Mouse (Mus musculus): ENCODE results near the gene Stk25. TPM values are rescaled to one million over a fixed set of nuclear protein-coding genes. Genes with fewer than 3 reads are reported as not detected.
"Not testable (repeated sequence)": the region's sequence is repeated elsewhere in the genome, so short reads cannot be mapped to it uniquely, and the experiment has no call there.

The Stk25 gene
- 50.2 and 53.4 TPM in 2 replicates for total RNA-seq (2017)

GRCm38 (mm10) chr1:93658559-93658958, at the start of gene Stk25:
TSS of gene Stk25 (minus strand) at chr1:93658659.
- not testable (repeated sequence) for ATAC-seq (ENCODE audit: extremely low read depth, insufficient number of reproducible peaks, low FRiP score, poor library complexity, severe bottlenecking)

DNA sequence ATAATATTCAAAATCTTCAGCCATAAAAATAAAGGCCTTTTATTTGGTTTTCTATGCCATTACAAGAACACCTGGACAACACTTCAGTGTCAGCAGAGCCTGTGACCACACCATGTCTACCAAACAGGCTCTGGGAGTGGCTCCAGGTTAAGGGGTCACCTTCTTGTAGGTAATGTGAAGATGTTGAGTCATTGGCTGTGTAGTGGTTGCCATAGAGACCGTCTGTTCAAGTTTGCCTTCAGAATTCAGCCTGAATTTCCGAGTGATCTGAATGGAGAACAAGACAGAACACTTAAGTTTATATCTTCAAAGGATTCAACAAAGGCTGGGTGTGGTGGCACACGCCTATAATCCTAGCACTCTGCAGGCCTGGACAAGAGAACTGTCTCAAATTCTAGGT, 46.9 kb upstream of the Stk25 start:
- ATAC-seq (ENCODE audit: extremely low read depth, insufficient number of reproducible peaks, low FRiP score, poor library complexity, severe bottlenecking), result no peak

- ATAC-seq (ENCODE audit: extremely low read depth, insufficient number of reproducible peaks, low FRiP score, poor library complexity, severe bottlenecking), result no peak; the same call in 1 of the 2 replicates
These were observed 45.9 kb upstream of the Stk25 start for GRCm38 (mm10) chr1:93704341-93704740.

- ATAC-seq (ENCODE audit: extremely low read depth, insufficient number of reproducible peaks, low FRiP score, poor library complexity, severe bottlenecking), result no peak
These were observed 45.1 kb upstream of the Stk25 start for GRCm38 (mm10) chr1:93703472-93704048.

DNA sequence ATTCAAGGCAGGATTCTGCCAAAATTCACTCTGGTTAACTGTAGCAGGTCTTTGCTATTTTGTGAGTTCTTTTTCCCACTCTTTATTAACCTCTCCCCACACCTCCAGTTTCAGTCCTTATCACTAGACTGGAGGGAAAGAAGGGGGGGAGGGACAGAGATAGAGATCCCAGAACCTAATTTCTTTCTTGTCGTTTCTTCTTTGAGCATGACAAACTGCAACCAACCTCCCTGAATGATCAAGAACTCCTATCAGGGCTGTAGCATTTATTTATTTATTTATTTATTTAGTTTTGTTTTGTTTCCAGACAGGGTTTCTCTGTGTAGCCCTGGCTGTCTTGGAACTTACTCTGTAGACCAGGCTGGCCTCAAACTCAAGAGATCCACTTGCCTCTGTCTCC, 43.6 kb upstream of the Stk25 start:
- ATAC-seq (ENCODE audit: extremely low read depth, insufficient number of reproducible peaks, low FRiP score, poor library complexity, severe bottlenecking), result no peak

- ATAC-seq (ENCODE audit: extremely low read depth, insufficient number of reproducible peaks, low FRiP score, poor library complexity, severe bottlenecking), result no peak
These were observed 40.7 kb upstream of the Stk25 start for GRCm38 (mm10) chr1:93699159-93699558.

- ATAC-seq (ENCODE audit: extremely low read depth, insufficient number of reproducible peaks, low FRiP score, poor library complexity, severe bottlenecking), result no peak
These were observed 38.9 kb upstream of the Stk25 start for GRCm38 (mm10) chr1:93697317-93697716.

- ATAC-seq (ENCODE audit: extremely low read depth, insufficient number of reproducible peaks, low FRiP score, poor library complexity, severe bottlenecking), result no peak
These were observed 36.5 kb upstream of the Stk25 start for GRCm38 (mm10) chr1:93694966-93695365.

GRCm38 (mm10) chr1:93693943-93694342, 35.5 kb upstream of the Stk25 start:
- ATAC-seq (ENCODE audit: extremely low read depth, insufficient number of reproducible peaks, low FRiP score, poor library complexity, severe bottlenecking), result no peak

- ATAC-seq (ENCODE audit: extremely low read depth, insufficient number of reproducible peaks, low FRiP score, poor library complexity, severe bottlenecking), result no peak
These were observed 35.0 kb upstream of the Stk25 start for GRCm38 (mm10) chr1:93693502-93693901.

DNA sequence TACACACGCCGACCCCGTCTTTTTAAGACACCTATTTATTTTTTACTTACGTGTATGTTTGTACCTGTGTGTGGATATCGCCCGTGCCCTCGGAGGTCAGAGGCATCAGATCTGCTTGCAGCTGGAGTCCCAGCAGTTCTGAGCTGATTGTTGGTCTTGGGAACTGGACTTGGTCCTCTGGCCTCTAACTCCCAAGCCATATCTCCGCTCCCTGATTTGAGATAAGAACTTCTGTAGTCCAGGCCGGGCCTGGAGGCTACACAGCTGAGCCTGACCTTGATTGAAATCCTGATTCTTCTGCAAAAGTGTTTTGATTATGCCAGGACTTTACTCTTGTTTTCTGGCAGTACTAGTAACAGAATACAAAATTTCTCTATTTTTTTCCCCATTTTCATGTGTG, 34.3 kb upstream of the Stk25 start:
- ATAC-seq (ENCODE audit: extremely low read depth, insufficient number of reproducible peaks, low FRiP score, poor library complexity, severe bottlenecking), result no peak

GRCm38 (mm10) chr1:93691786-93692357, 33.4 kb upstream of the Stk25 start:
- ATAC-seq (ENCODE audit: extremely low read depth, insufficient number of reproducible peaks, low FRiP score, poor library complexity, severe bottlenecking), result no peak

GRCm38 (mm10) chr1:93691106-93691505, 32.6 kb upstream of the Stk25 start:
- no peak for ATAC-seq (ENCODE audit: extremely low read depth, insufficient number of reproducible peaks, low FRiP score, poor library complexity, severe bottlenecking)

DNA sequence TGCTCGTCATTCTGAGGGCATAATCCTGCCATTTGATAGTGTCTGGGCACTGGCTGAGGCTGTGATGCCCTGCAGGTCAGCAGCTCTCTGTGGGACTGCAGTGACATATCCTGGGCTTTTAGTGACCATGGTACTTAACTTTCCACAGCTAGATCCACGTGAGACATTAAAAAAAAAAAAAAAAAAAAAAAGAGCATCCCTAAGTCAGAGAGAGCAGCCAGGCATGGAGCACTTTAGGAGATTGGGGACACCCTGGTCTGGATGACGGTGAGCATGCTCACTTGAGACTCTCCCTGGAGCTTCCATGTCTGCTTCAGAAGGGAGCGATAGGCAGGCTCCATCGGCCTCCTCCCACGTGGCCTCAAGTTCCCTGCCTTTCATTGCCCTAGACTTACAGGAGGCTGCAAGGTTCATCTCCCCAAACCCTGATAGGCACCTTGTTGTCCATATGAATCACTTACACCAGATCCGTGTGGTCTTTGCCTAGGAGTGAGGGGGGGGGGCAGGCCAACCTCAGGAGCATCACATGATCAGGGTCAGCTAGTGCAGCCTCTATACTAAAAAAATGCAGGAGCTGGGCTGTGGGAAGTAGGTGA, 31.5 kb upstream of the Stk25 start:
- no peak for ATAC-seq (ENCODE audit: extremely low read depth, insufficient number of reproducible peaks, low FRiP score, poor library complexity, severe bottlenecking)

GRCm38 (mm10) chr1:93688154-93688553, 29.7 kb upstream of the Stk25 start:
- ATAC-seq (ENCODE audit: extremely low read depth, insufficient number of reproducible peaks, low FRiP score, poor library complexity, severe bottlenecking), result no peak

DNA sequence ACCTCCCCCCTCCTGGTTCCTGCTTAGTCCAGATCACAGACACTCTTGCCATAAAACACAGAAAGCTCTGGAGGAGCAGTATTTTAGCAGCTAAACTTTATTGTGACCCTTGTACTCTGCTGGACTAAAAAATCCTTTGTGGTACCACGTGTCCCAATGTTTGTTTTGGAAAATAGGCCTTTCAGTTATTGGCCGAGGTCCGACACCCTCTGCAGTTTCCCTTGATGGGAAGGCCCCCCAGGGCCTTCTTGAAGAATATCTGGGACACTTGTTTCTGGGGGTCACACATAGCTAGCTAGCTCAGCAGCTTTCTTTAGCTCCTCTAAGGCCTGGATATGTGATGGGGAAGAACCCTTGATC, 28.5 kb upstream of the Stk25 start:
- no peak for ATAC-seq (ENCODE audit: extremely low read depth, insufficient number of reproducible peaks, low FRiP score, poor library complexity, severe bottlenecking)

DNA sequence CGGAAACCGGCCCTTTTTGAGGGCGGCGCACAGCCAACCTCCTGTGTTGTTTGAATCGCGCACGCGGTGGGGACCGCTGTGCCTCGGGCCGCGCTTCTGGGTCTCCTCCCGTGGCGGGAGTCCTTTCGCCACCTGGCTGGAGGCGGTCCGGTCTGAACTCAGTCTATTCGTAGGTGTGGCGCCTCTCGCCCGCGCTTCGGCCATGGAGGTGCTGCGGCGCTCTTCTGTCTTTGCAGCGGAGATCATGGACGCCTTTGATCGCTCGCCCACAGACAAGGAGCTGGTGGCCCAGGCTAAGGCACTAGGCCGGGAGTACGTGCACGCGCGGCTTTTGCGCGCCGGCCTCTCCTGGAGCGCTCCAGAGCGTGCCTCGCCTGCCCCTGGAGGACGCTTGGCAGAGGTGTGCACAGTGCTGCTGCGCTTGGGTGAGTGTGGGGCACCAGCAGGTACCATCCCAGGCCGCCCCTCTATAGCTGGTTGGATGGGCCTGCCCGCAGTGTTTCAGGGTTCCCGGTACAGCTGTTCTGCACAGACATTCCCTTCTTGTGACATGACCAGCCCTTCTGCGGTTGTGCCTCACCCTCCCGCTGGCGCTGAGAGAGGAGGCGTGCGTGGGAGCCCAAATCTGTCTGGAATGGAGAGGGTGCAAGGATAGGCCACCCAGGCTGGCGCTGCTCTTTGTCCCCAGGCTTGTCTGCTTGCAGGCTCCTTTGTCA, 27.9 kb upstream of the Stk25 start:
- no peak for ATAC-seq (ENCODE audit: extremely low read depth, insufficient number of reproducible peaks, low FRiP score, poor library complexity, severe bottlenecking)

- ATAC-seq (ENCODE audit: extremely low read depth, insufficient number of reproducible peaks, low FRiP score, poor library complexity, severe bottlenecking), result no peak
These were observed 27.2 kb upstream of the Stk25 start, which contains the start of gene Bok for GRCm38 (mm10) chr1:93685401-93686244. TSS of gene Bok (plus strand) at chr1:93685660.

GRCm38 (mm10) chr1:93679889-93680568, 21.6 kb upstream of the Stk25 start:
- ATAC-seq (ENCODE audit: extremely low read depth, insufficient number of reproducible peaks, low FRiP score, poor library complexity, severe bottlenecking), result no peak
